Mouse (Mus musculus) liver, embryonic 14.5 days (tissue): Measurements from ENCODE around the gene Tmprss9.

Source experiments
- CTCF ChIP-seq: IDR thresholded peaks from 2 replicates; pipeline ENCODE4 v1.5.1; 2016; ENCODE audit warnings: antibody characterized with exemption, low read depth, control low read depth
- EP300 ChIP-seq: IDR thresholded peaks from 2 replicates; pipeline ENCODE4 v1.6.1; 2016; ENCODE audit warnings: antibody characterized with exemption, low read depth

GRCm38 (mm10) chr10:80947802-80948201 lies 76.2 kb downstream of the Tmprss9 start:
- TF ChIP-seq CTCF = no peak
- no peak for TF ChIP-seq EP300
